Mouse (Mus musculus): ENCODE data around the gene Phox2b. TPM values are rescaled to one million over a fixed set of nuclear protein-coding genes. Genes with fewer than 3 reads are reported as not detected.

Phox2b gene
- polyA plus RNA-seq, 1 experiment from 2014 or later: 0.44 TPM

DNA sequence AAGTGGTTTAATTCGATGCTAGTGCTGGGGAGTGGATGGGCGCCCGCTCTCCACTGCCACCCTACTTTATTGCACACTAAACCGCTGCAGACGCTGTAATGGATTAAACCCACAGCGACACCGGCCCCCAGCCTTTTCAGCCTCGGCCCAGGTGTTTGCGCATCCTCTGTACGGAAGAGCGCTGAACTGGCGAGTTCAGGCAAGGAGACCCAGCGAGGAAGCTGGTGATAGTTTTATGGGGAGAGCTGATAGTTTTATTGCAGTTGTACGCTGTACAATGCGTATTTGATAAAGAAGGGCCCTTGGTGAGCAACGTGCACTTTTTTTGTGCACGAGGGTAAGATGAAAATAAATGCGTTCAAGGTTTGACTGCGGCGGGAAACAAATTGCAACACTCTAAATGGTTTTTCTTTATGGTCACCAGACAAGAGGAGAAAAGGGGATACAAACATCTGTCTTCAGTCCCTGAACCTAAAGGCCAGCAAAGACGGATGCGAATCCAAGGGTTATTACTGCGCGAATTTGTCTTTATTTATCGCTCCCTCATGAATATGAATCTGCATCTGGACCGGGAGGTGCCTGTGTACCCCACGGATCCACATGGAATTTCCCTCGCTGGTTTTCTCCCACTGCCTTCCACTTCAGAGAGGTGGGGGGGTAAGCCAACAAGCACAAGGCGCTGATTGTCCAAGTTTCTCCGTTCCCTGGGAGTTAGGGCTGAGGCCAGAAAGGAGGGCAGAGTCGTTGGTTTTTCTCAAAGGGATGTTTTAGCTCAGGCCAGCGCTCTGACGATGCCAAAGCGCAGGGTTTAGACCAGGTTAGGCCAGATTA lies 1.7 kb upstream of the Phox2b start:
- H3K9me3 ChIP-seq: no peaks in the 10 kb centered on the region
- H3K9ac ChIP-seq: no peak overlapping the region
- no peak overlapping the region for H3K27ac ChIP-seq (replicated peaks)
- no peak overlapping the region for H3K4me2 ChIP-seq
- peaks cover 7% of the 10 kb centered on the region for H3K4me1 ChIP-seq
- 3% methylated on average over 34 of the region's 34 CpGs for WGBS
- ATAC-seq (ENCODE audit: extremely low read depth, insufficient number of reproducible peaks, low FRiP score, low TSS enrichment): no peak
- H3K27me3 ChIP-seq (replicated peaks): peaks cover 97% of the 10 kb centered on the region
- no peak overlapping the region for H3K4me3 ChIP-seq
- no peaks in the 10 kb centered on the region for H3K36me3 ChIP-seq

DNA sequence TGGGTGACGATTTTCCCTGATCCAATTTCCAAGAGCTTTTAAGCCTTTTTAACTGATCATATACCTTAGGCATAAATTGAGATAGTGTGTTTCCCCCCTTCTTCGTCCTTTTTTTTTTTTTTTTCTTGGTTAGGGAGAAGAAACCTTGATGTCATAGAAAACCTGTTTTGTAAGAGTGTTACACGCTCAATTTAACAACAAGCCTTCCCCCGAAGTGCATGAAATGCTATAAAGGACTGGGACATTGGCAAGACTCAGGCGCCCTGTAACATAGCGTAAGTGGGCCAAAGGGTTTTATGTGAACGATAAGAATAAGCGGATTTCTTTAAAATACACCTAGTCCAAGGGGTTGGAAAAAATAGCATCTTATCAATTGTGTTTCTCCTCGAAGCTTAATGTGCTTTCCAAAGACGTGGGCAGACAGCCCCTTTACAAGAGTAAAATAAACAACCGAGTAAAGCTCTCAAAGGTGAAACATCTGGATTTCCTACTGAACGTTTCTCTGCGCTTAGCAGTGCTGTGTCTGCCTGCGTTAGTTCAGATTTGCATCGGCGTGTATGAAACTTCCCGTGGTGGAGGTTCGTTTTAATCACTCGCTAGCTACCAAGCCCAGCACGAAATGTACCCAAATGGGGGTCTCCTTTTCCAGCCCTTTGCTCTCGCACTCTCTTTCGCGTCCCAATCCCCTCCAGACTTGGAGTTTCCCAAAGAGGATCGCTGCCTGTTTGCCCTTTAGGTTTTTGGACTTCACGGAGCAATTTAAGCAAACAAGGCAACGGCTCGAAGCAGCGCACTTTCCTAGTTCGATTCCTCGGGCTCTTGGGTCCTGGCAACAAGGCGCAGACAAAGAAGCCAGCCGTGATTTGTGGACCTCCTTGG lies 531 bp upstream of the Phox2b start:
- Histone ChIP-seq H3K27me3 (replicated peaks) (peaks cover 99% of the 10 kb centered on the region), H3K4me3 (no peak overlapping the region), H3K27ac (replicated peaks) (no peak overlapping the region), H3K9ac (no peak overlapping the region), H3K4me2 (no peak overlapping the region), H3K36me3 (no peaks in the 10 kb centered on the region), H3K4me1 (peaks cover 11% of the 10 kb centered on the region), H3K9me3 (no peaks in the 10 kb centered on the region)
- no peak for ATAC-seq (ENCODE audit: extremely low read depth, insufficient number of reproducible peaks, low FRiP score, low TSS enrichment)
- 1% methylated on average over 32 of the region's 32 CpGs for WGBS

- H3K9me3 ChIP-seq: no peaks in the 10 kb centered on the region
- no peak overlapping the region for H3K9ac ChIP-seq
- H3K27ac ChIP-seq (replicated peaks): no peak overlapping the region
- H3K36me3 ChIP-seq: no peaks in the 10 kb centered on the region
- H3K4me3 ChIP-seq: no peak overlapping the region
- H3K4me1 ChIP-seq: peaks cover 11% of the 10 kb centered on the region
- H3K4me2 ChIP-seq: no peak overlapping the region
- 2% methylated on average over 23 of the region's 23 CpGs for WGBS
- no peak for ATAC-seq (ENCODE audit: extremely low read depth, insufficient number of reproducible peaks, low FRiP score, low TSS enrichment)
- H3K27me3 ChIP-seq (replicated peaks): peaks cover 98% of the 10 kb centered on the region
These were observed 909 bp downstream of the Phox2b start for GRCm38 (mm10) chr5:67098051-67098732.

- 2% methylated on average over 41 of the region's 41 CpGs for WGBS
- H3K27ac ChIP-seq (replicated peaks): no peak overlapping the region
- no peak for ATAC-seq (ENCODE audit: extremely low read depth, insufficient number of reproducible peaks, low FRiP score, low TSS enrichment)
These were observed 1.7 kb downstream of the Phox2b start for GRCm38 (mm10) chr5:67097106-67098050.

GRCm38 (mm10) chr5:67096378-67096771 lies 2.7 kb downstream of the Phox2b start:
- Histone ChIP-seq H3K36me3 (no peaks in the 10 kb centered on the region), H3K4me1 (peaks cover 11% of the 10 kb centered on the region), H3K27me3 (replicated peaks) (peaks cover 98% of the 10 kb centered on the region), H3K4me3 (peak overlapping the region; percentile 47), H3K4me2 (peak overlapping the region; percentile 68), H3K27ac (replicated peaks) (no peak overlapping the region), H3K9ac (peak overlapping the region; percentile 52; the same call in 1 of the 2 replicates), H3K9me3 (no peaks in the 10 kb centered on the region)
- 1% methylated on average over 28 of the region's 28 CpGs for WGBS
- no peak for ATAC-seq (ENCODE audit: extremely low read depth, insufficient number of reproducible peaks, low FRiP score, low TSS enrichment)

More at GRCm38 (mm10) chr5:67097106-67098050, 1.7 kb downstream of the Phox2b start:
- Histone ChIP-seq H3K9ac (no peak overlapping the region), H3K4me3 (no peak overlapping the region), H3K36me3 (no peaks in the 10 kb centered on the region), H3K9me3 (no peaks in the 10 kb centered on the region), H3K4me1 (peaks cover 11% of the 10 kb centered on the region), H3K27me3 (replicated peaks) (peaks cover 98% of the 10 kb centered on the region), H3K4me2 (no peak overlapping the region)

DNA sequence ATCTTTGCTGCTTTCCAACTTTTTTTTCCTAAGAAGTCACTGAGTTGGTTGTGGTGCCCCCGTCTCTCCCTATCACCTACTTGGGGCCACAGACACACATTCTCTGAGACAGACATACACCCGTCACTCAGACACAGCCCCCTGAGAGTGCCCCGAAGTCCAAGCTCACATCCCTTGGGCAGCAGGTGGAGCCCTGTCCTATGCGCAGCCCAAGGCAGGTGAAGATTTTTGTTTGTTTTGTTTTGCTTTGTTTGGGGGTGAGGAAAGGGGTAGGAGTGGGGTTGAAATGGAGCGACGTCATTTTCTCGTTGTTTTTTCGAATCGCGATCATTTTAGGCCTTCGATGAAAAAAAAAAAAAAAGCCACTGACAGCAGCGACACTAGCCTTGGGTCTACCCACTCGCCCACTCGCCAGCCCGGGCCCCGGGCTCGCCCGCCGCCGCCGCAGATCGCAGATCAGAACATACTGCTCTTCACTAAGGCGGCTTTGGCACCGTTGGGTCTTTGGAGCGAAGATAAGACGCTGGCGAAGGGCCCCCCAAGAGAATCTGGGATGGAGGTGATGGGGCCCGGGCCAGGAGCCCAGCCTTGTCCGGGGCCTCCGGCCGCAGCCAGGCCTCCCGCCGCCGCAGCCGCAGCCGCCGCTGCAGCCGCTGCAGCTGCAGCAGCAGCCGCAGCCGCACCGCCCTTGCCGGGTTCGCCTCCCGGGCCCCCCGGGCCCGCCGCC lies 3.3 kb downstream of the Phox2b start:
- Histone ChIP-seq H3K27me3 (replicated peaks) (peaks cover 98% of the 10 kb centered on the region), H3K9me3 (no peaks in the 10 kb centered on the region), H3K4me2 (peak overlapping the region; percentile 68), H3K4me3 (peak overlapping the region; percentile 47), H3K4me1 (peaks cover 11% of the 10 kb centered on the region), H3K9ac (peak overlapping the region; percentile 52; the same call in 1 of the 2 replicates), H3K36me3 (no peaks in the 10 kb centered on the region), H3K27ac (replicated peaks) (no peak overlapping the region)
- no peak for ATAC-seq (ENCODE audit: extremely low read depth, insufficient number of reproducible peaks, low FRiP score, low TSS enrichment)
- under 1% methylated on average over 47 of the region's 47 CpGs for WGBS

- no peak for ATAC-seq (ENCODE audit: extremely low read depth, insufficient number of reproducible peaks, low FRiP score, low TSS enrichment)
- 3% methylated on average over 15 of the region's 15 CpGs for WGBS
These were observed 3.9 kb downstream of the Phox2b start for GRCm38 (mm10) chr5:67095153-67095552.

GRCm38 (mm10) chr5:67093991-67094390 lies 5.1 kb downstream of the Phox2b start:
- no peak overlapping the region for H3K9ac ChIP-seq
- 16% methylated on average over 2 of the region's 2 CpGs for WGBS
- H3K4me1 ChIP-seq: peaks cover 11% of the 10 kb centered on the region
- peaks cover 96% of the 10 kb centered on the region for H3K27me3 ChIP-seq (replicated peaks)
- ATAC-seq (ENCODE audit: extremely low read depth, insufficient number of reproducible peaks, low FRiP score, low TSS enrichment): no peak
- no peaks in the 10 kb centered on the region for H3K36me3 ChIP-seq
- no peaks in the 10 kb centered on the region for H3K9me3 ChIP-seq
- H3K4me3 ChIP-seq: no peak overlapping the region
- no peak overlapping the region for H3K27ac ChIP-seq (replicated peaks)
- no peak overlapping the region for H3K4me2 ChIP-seq

More at GRCm38 (mm10) chr5:67095153-67095552, 3.9 kb downstream of the Phox2b start:
- no peak overlapping the region for H3K27ac ChIP-seq (replicated peaks)
- no peaks in the 10 kb centered on the region for H3K36me3 ChIP-seq
- peaks cover 98% of the 10 kb centered on the region for H3K27me3 ChIP-seq (replicated peaks)
- no peak overlapping the region; the same call in 1 of the 2 replicates for H3K4me3 ChIP-seq
- 0 out of 2 replicates have a peak overlapping the region, but pooled peaks have one; percentile 18 for H3K4me2 ChIP-seq
- peaks cover 11% of the 10 kb centered on the region for H3K4me1 ChIP-seq
- H3K9me3 ChIP-seq: no peaks in the 10 kb centered on the region
- H3K9ac ChIP-seq: no peak overlapping the region

- no peak for ATAC-seq (ENCODE audit: extremely low read depth, insufficient number of reproducible peaks, low FRiP score, low TSS enrichment)
- peaks cover 93% of the 10 kb centered on the region for H3K27me3 ChIP-seq (replicated peaks)
- no peak overlapping the region for H3K4me3 ChIP-seq
- no peak overlapping the region for H3K9ac ChIP-seq
- H3K9me3 ChIP-seq: no peaks in the 10 kb centered on the region
- peaks cover 11% of the 10 kb centered on the region for H3K4me1 ChIP-seq
- WGBS: 9% methylated on average over 4 of the region's 4 CpGs
- no peaks in the 10 kb centered on the region for H3K36me3 ChIP-seq
- no peak overlapping the region for H3K4me2 ChIP-seq
- H3K27ac ChIP-seq (replicated peaks): no peak overlapping the region
These were observed 7.3 kb downstream of the Phox2b start for GRCm38 (mm10) chr5:67091766-67092165.

DNA sequence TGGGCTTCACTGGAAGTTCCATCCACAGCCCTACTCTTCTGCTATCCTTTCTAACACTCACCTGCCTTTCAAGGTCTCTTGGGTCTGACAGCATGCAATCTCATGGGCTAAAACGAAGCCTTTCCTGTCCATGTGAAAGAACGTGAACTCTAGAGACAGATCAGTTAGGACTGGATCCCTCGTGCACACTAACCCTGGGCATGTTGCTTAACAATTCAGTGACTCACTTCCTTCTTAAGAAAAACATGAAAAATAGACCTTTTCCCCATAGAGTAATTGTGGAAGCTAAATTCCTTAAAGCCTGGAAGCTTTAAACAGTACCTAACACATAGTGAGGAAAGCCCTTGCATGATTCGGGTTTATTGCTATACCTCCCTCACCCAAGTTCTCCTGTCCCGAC lies 8.2 kb downstream of the Phox2b start:
- ATAC-seq (ENCODE audit: extremely low read depth, insufficient number of reproducible peaks, low FRiP score, low TSS enrichment): no peak
- Histone ChIP-seq H3K4me1 (peaks cover 4% of the 10 kb centered on the region; the same call in 1 of the 2 replicates), H3K4me3 (no peak overlapping the region), H3K27me3 (replicated peaks) (peaks cover 89% of the 10 kb centered on the region), H3K9ac (no peak overlapping the region), H3K36me3 (no peaks in the 10 kb centered on the region), H3K9me3 (no peaks in the 10 kb centered on the region), H3K4me2 (no peak overlapping the region), H3K27ac (replicated peaks) (no peak overlapping the region)
- 58% methylated on average over 5 of the region's 5 CpGs for WGBS
